Mouse (Mus musculus) heart, postnatal 14 days (tissue): ENCODE results near the gene Papss1. TPM values are rescaled to one million over a fixed set of nuclear protein-coding genes. Genes with fewer than 3 reads are reported as not detected.

Experiments used
- total RNA-seq, 2 experiments: library from RNA; stranded (reverse); gene quantifications; 2 replicates each; pipeline ENCODE4 v1.2.3; 2021

Papss1 gene
- total RNA-seq, 2 experiments from 2014 or later: 15.4 to 17.5 TPM

Other genes starting within 250 kb of the Papss1 start
- 1 to 10 TPM; 2.0 to 2.7 TPM for gene Sgms2, start 73.4 kb upstream of the Papss1 start, total RNA-seq